Comparison of ENCODE assay signal across 13 mouse cellular contexts in genomic region chr11:70306159-70306558, GRCm38 (mm10). TPM values are rescaled to one million over a fixed set of nuclear protein-coding genes. Genes with fewer than 3 reads are reported as not detected.
DNase-seq lines count a peak whose midpoint lies in the region; ATAC-seq lines count a peak whose summit lies in the region.
"Had no signal": no experiment of that assay in that cellular context is flagged by ENCODE, and none has a peak within 500 bp of the region (broad histone marks: within the 10 kb centered on the region; RNA-seq: fewer than 3 reads in every experiment).

No protein-coding gene starts in this region.

- H3K9ac ChIP-seq in liver, embryonic 12.5 days = no peak overlapping the region
- H3K9ac ChIP-seq in liver, embryonic 11.5 days (ENCODE audit: low read depth, low read length) = no peak overlapping the region
- H3K9ac ChIP-seq in kidney, embryonic 15.5 days = no peak overlapping the region
- H3K9ac ChIP-seq: intestine, embryonic 15.5 days; limb, embryonic 12.5 days had no signal

- ATAC-seq in liver, embryonic 12.5 days = no peak
- ATAC-seq in liver, embryonic 11.5 days (replicated peaks; ENCODE audit: low FRiP score) = no peak
- no peak for ATAC-seq in kidney, embryonic 15.5 days (replicated peaks; ENCODE audit: low FRiP score)
- peak; percentile 74 for ATAC-seq in megakaryocyte progenitor cell, adult 5-6 weeks (replicated peaks; ENCODE audit: poor library complexity)
- ATAC-seq: intestine, embryonic 15.5 days had no signal

- no peaks in the 10 kb centered on the region for H3K9me3 ChIP-seq in liver, embryonic 12.5 days (replicated peaks)
- no peaks in the 10 kb centered on the region; the same call in 1 of the 2 replicates for H3K9me3 ChIP-seq in liver, embryonic 11.5 days (ENCODE audit: control insufficient read depth, low read length)
- H3K9me3 ChIP-seq in kidney, embryonic 15.5 days (replicated peaks) = peaks cover 1% of the 10 kb centered on the region; the same call in 1 of the 2 replicates
- H3K9me3 ChIP-seq: intestine, embryonic 15.5 days had no signal

- intact Hi-C loops in left cerebral cortex, postnatal 10 days (cut with DNase I) = no loop called here

- no peaks in the 10 kb centered on the region for H3K36me3 ChIP-seq in liver, embryonic 12.5 days
- no peaks in the 10 kb centered on the region for H3K36me3 ChIP-seq in liver, embryonic 11.5 days (ENCODE audit: control insufficient read depth, insufficient read depth, low read length)
- no peaks in the 10 kb centered on the region for H3K36me3 ChIP-seq in kidney, embryonic 15.5 days
- H3K36me3 ChIP-seq: intestine, embryonic 15.5 days; limb, embryonic 12.5 days had no signal

- H3K4me1 ChIP-seq in liver, embryonic 12.5 days = peaks cover 11% of the 10 kb centered on the region; the same call in 1 of the 2 replicates
- H3K4me1 ChIP-seq in liver, embryonic 11.5 days (replicated peaks; ENCODE audit: control insufficient read depth, insufficient read depth, low read length) = no peaks in the 10 kb centered on the region; the same call in 1 of the 2 replicates
- peaks cover 15% of the 10 kb centered on the region for H3K4me1 ChIP-seq in kidney, embryonic 15.5 days
- H3K4me1 ChIP-seq: intestine, embryonic 15.5 days; limb, embryonic 12.5 days had no signal

- 14% methylated on average over 7 of the region's 7 CpGs for WGBS in liver, embryonic 12.5 days (ENCODE audit: insufficient replicate concordance)
- WGBS in liver, embryonic 11.5 days = 28% methylated on average over 7 of the region's 7 CpGs
- WGBS in kidney, embryonic 15.5 days = 20% methylated on average over 7 of the region's 7 CpGs

- H3K4me3 ChIP-seq in liver, embryonic 12.5 days = no peak overlapping the region
- H3K4me3 ChIP-seq in liver, embryonic 11.5 days (ENCODE audit: low read depth, low read length) = no peak overlapping the region
- no peak overlapping the region for H3K4me3 ChIP-seq in kidney, embryonic 15.5 days (replicated peaks)
- H3K4me3 ChIP-seq: intestine, embryonic 15.5 days; limb, embryonic 12.5 days had no signal

- H3K27me3 ChIP-seq in liver, embryonic 12.5 days (replicated peaks) = no peaks in the 10 kb centered on the region
- no peaks in the 10 kb centered on the region for H3K27me3 ChIP-seq in liver, embryonic 11.5 days (replicated peaks; ENCODE audit: control insufficient read depth, insufficient read depth, low read length)
- peaks cover 10% of the 10 kb centered on the region; the same call in 1 of the 2 replicates for H3K27me3 ChIP-seq in kidney, embryonic 15.5 days
- H3K27me3 ChIP-seq: intestine, embryonic 15.5 days had no signal

- peak overlapping the region; percentile 26; the same call in 1 of the 2 replicates for H3K27ac ChIP-seq in liver, embryonic 12.5 days
- no peak overlapping the region for H3K27ac ChIP-seq in liver, embryonic 11.5 days (ENCODE audit: low read depth, low read length)
- 0 out of 2 replicates have a peak overlapping the region, but pooled peaks have one; percentile 4 for H3K27ac ChIP-seq in kidney, embryonic 15.5 days
- H3K27ac ChIP-seq: intestine, embryonic 15.5 days; limb, embryonic 12.5 days; stomach, postnatal 0 days had no signal

- no peak for DNase-seq in liver, embryonic 11.5 days (ENCODE audit: low spot score)
- peak; percentile 43 for DNase-seq in adrenal gland, adult 8-10 months
- no peak for DNase-seq in cerebellum, adult 9-10 months
- no peak for DNase-seq in left cerebral cortex, postnatal 10 days (ENCODE audit: extremely low spot score in 1 of 2, low spot score in 2 of 2)
- DNase-seq in testis, postnatal 10 days (ENCODE audit: low spot score) = no peak

- no peak overlapping the region for H3K4me2 ChIP-seq in liver, embryonic 12.5 days
- no peak overlapping the region for H3K4me2 ChIP-seq in liver, embryonic 11.5 days
- H3K4me2 ChIP-seq in kidney, embryonic 15.5 days = no peak overlapping the region
- H3K4me2 ChIP-seq: intestine, embryonic 15.5 days; limb, embryonic 12.5 days had no signal

RNA-seq across cellular contexts. Expression of gene Alox12e, which starts 16.3 kb away (rescaled TPM):
- 0.12 and 0.20 TPM in 2 replicates for polyA plus RNA-seq in liver, embryonic 12.5 days (2016; fragmentation: Nextera tagmentation; extraction: Ambion mirVana)
- 0.29 TPM in 1 of 2 replicates, not detected in the other for polyA plus RNA-seq in liver, embryonic 11.5 days (2014; fragmentation: Nextera tagmentation; extraction: Ambion mirVana)
- total RNA-seq in adrenal gland, adult 8-10 months (2022) = not detected
- polyA plus RNA-seq in kidney, embryonic 15.5 days (2015; fragmentation: Nextera tagmentation; extraction: Ambion mirVana) = not detected in 2 replicates
- 0.39 TPM in 1 of 2 replicates, not detected in the other for total RNA-seq in megakaryocyte progenitor cell, adult 5-6 weeks (2015)
- total RNA-seq in megakaryocyte progenitor cell, adult 5-6 weeks (2017) = not detected in 2 replicates
- under 1 TPM; 0.20 to 0.45 TPM for total RNA-seq in left cerebral cortex, postnatal 10 days (2021)
- total RNA-seq: adrenal gland, adult 18-20 months had no signal
- polyA plus RNA-seq: intestine, embryonic 15.5 days; limb, embryonic 12.5 days had no signal

RNA-seq across cellular contexts. Expression of gene Alox15, which starts 45.7 kb away (rescaled TPM):
- 0.88 and 1.9 TPM in 2 replicates for polyA plus RNA-seq in liver, embryonic 12.5 days (2016; fragmentation: Nextera tagmentation; extraction: Ambion mirVana)
- 1.0 and 2.1 TPM in 2 replicates for polyA plus RNA-seq in liver, embryonic 11.5 days (2014; fragmentation: Nextera tagmentation; extraction: Ambion mirVana)
- 1 to 10 TPM in 3 of 4 experiments, under 1 TPM in 1; 0.91 to 4.7 (median 3.3) TPM for total RNA-seq in adrenal gland, adult 8-10 months (2022)
- polyA plus RNA-seq in kidney, embryonic 15.5 days (2015; fragmentation: Nextera tagmentation; extraction: Ambion mirVana) = 1.1 and 2.0 TPM in 2 replicates
- total RNA-seq in megakaryocyte progenitor cell, adult 5-6 weeks (2015) = 1.4 and 1.6 TPM in 2 replicates
- 1.2 TPM in 2 replicates for total RNA-seq in megakaryocyte progenitor cell, adult 5-6 weeks (2017)
- total RNA-seq in left cerebral cortex, postnatal 10 days (2021) = not detected
- total RNA-seq: midbrain, postnatal 0 days had no signal

RNA-seq across cellular contexts. Expression of gene Alox12, which starts 51.0 kb away (rescaled TPM):
- 24.7 and 26.8 TPM in 2 replicates for polyA plus RNA-seq in liver, embryonic 12.5 days (2016; fragmentation: Nextera tagmentation; extraction: Ambion mirVana)
- polyA plus RNA-seq in liver, embryonic 11.5 days (2014; fragmentation: Nextera tagmentation; extraction: Ambion mirVana) = 21.5 and 22.5 TPM in 2 replicates
- total RNA-seq in adrenal gland, adult 8-10 months (2022) = 1 to 10 TPM; 1.0 to 2.1 (median 1.7) TPM
- 5.5 and 6.2 TPM in 2 replicates for polyA plus RNA-seq in kidney, embryonic 15.5 days (2015; fragmentation: Nextera tagmentation; extraction: Ambion mirVana)
- total RNA-seq in megakaryocyte progenitor cell, adult 5-6 weeks (2015) = 0.27 TPM in 1 of 2 replicates, not detected in the other
- total RNA-seq in megakaryocyte progenitor cell, adult 5-6 weeks (2017) = not detected in 2 replicates
- total RNA-seq in left cerebral cortex, postnatal 10 days (2021) = under 1 TPM; 0.32 to 0.41 TPM
